Mouse (Mus musculus) WW6 (cell line): ENCODE measurements at regions not wholly inside any gene's neighbourhood (a gene's known extent, or its start where the extent isn't known, plus 50 kb on each side); places are given as distances from the start of the nearest gene placed in this dataset.
A peak's percentile ranks its signal among the peaks of the same experiment; 100 is the strongest.

Source experiments
- DNase-seq: peaks from one replicate; pipeline ENCODE4 v3.0.0-alpha.2; 2013; ENCODE audit warnings: low read depth, low spot score

DNA sequence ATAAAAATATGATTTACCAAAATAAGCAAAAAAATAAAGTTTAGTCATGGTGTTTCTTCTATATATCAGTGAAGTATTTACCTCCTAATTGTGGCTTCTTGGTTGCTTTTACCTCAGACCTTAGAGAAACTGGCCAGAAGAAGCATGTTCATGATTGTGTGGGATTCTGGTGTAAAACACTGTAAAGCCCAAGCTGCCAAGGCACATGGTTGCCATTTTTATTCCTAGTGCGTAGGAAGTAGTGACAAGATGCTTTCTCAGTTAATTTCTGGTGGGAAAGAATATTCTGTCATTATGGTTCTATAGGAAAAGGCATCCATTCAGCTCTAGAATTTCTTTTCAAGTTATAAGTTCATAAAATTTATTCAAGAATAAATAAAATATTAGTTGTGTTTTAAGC lies 805.2 kb downstream of the Olfm4 start:
- DNase-seq = no peak

- no peak for DNase-seq
Measured at GRCm38 (mm10) chr14:80799370-80799959, 815.6 kb downstream of the Olfm4 start.

- DNase-seq = no peak
Measured at GRCm38 (mm10) chr14:80830476-80830875, 846.6 kb downstream of the Olfm4 start.

GRCm38 (mm10) chr14:80844550-80844949 lies 860.7 kb downstream of the Olfm4 start:
- no peak for DNase-seq

GRCm38 (mm10) chr14:80845576-80846269 lies 861.8 kb downstream of the Olfm4 start:
- peak; percentile 26 for DNase-seq

- DNase-seq = no peak
Measured at GRCm38 (mm10) chr14:80846420-80847083, 862.7 kb downstream of the Olfm4 start.
